Mouse (Mus musculus) thymus, adult 2 months (tissue): Measurements from ENCODE around the gene Nt5m.

Experiments
- CTCF ChIP-seq: fragments of 200-500 bp; IDR thresholded peaks from 2 replicates; pipeline ENCODE4 v1.5.1; 2012; ENCODE audit warnings: mild to moderate bottlenecking, control low read depth, low read length, moderate library complexity, borderline replicate concordance; ENCODE audit not compliant: control insufficient read depth, poor library complexity, insufficient read depth; ENCODE audit errors: extremely low read depth
- POLR2A ChIP-seq: fragments of 200-500 bp; IDR thresholded peaks from 2 replicates; pipeline ENCODE4 v1.6.1; 2012; ENCODE audit warnings: mild to moderate bottlenecking, low read length, control low read depth, moderate library complexity; ENCODE audit not compliant: control insufficient read depth, poor library complexity, insufficient read depth; ENCODE audit errors: extremely low read depth

DNA sequence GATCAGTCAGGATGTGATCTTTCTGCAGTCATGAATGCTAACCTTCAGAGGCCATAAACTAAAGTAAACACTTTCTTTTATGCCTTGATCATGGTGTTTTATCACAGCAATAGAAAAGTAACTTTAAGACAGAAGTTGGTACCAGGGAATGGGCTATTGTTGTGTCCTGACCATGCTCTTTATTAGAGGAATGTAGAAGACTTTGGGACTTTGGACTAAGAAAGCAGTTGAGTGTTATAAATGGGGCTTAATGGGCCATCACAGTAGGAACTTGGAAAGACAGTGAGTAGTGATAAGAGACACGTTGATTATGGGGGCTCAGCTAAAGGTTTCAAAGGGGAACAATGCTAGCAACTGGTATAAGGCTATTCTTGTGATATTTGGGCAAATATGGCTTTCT, 47.7 kb downstream of the Nt5m start:
- TF ChIP-seq CTCF (no peak), POLR2A (no peak)
